Mouse (Mus musculus): ENCODE measurements around the gene Stt3b. TPM values are rescaled to one million over a fixed set of nuclear protein-coding genes. Genes with fewer than 3 reads are reported as not detected.

Gene Stt3b
- total RNA-seq, 2 experiments from 2014 or later, result 56.6 to 61.0 TPM

DNA sequence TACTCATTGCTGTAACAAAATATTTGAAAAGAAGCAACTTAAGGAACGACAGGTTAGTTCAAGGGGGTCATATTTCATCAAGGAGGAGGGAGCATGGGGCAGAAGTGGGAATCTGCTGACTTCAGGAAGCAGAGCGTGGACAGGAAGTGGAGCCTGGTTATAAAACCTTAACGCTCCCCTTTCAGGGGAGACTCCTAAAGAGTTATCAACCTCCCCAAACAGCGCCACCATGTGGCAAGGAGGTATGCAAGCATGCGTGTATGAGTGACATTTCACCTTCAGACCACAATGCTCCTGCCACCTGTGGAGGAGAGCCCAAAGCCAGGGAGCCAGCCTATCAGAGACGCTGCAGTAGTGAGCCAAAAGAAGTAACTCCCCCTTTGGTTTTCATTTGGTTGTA is 10.8 kb upstream of the Stt3b start:
- intact Hi-C loops (cut with DNase I; ENCODE audit: low total_unique reads), result no loop called here
- no peak for DNase-seq

DNA sequence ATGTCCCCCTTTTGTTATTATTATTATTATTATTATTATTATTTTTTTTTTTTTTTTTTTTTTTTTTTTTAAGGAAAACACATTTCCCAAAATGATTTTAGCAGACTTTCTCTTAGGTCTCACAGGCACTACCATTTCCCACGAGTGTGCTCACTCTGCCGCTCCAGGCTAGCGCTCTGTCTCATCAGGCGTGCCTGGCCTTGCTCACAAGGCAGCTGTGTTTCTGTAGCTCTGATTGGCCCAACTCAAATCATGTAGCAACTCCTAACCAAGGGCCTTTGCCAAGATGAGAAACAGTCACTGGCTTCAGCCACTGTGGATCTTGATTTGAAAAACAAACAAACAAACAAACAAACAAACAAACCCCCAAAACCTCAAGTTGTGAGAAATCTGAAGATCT is 9.9 kb upstream of the Stt3b start:
- intact Hi-C loops (cut with DNase I; ENCODE audit: low total_unique reads), result no loop called here
- DNase-seq, result no peak

DNA sequence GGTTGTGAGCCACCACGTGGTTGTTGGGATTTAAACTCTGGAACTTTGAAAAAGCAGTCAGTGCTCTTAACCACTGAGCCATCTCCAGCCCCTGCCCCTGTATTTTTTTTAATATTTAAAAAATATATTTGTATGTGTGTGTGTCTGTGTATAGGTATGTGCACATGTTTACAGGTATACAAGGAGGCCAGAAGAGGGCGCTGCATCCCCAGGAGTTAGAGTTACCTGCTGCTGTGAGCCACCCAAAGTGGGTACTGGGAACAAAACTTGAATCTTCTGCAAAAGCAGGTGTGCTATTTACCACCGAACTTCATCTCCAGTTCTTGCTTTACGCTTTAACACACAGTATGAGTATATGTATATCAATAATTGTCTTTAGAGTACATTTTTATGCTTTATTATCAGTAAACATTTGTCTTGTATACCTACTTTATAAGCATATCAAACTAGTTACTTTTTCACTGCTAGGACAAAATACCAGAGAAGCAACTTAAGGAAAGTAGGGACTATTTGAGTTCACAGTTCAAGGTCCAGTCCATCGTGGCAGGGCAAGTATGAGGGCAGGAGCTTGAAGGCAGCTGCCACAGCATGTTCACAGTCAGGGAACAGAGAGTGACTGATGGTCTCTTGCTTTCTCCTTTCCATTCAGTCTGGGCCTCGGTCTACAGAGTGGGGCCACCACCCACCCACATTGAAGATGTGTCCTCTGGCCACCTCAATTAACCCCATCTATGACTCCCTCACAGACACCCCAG is 8.6 kb upstream of the Stt3b start:
- intact Hi-C loops (cut with DNase I; ENCODE audit: low total_unique reads), result no loop called here
- DNase-seq, result no peak

DNA sequence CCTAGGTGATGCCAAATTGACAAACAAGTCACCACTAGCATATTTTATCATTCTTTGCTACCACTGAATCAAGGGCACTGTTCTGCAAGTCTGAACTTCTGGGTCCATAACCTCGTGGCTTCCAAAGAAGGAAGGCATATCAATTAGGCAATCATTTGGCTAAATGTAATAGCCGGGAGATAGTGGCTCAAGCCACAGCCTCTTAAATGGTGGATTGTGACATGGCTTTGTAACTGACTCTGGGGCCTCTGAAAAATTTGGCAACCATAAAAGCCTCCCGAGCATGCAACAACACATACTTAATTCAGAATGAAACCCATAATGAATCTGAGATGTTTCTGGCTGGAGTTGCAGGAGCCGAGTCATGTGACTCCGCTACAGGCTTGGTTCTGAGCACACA is 6.8 kb upstream of the Stt3b start:
- DNase-seq, result no peak
- intact Hi-C loops (cut with DNase I; ENCODE audit: low total_unique reads), result no loop called here

DNA sequence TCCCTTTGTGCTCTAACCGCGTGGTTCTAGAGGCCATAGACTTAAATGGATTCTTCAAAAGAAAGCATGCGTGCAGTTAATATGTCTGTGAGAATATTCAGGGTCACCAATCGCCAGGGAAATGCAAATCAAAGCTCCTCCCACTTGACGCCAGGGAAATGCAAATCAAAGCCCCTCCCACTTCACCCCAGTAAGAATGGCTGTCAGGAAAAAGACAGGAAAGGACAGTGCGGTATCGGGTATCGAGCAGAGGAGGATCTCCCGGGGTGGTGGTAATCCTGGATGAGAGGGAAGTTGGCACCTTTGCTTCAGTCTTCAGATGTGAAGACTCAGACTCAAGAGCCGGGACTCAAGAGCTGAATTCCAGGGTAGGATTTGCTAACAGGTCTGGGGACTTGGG is 4.3 kb upstream of the Stt3b start:
- intact Hi-C loops (cut with DNase I; ENCODE audit: low total_unique reads), result no loop called here
- no peak for DNase-seq

DNA sequence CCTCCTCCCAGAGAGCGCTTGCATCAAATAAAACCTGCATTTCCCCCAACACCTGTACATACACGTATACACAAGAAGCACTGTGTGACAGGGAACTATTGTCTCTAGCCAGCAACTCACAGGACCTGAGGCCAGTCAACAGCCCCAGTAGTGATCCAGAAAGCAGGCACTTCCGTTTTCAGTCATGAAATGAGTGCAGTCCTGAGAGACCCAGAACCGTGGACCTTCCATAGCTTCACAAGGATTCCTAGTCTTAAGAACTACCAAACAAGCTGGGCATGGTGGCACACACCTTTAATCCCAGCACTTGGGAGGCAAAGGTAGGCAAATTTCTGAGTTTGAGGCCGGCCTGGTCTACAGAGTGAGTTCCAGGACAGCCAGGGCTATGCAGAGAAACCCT is 3.6 kb upstream of the Stt3b start:
- intact Hi-C loops (cut with DNase I; ENCODE audit: low total_unique reads), result no loop called here
- DNase-seq, result no peak

DNA sequence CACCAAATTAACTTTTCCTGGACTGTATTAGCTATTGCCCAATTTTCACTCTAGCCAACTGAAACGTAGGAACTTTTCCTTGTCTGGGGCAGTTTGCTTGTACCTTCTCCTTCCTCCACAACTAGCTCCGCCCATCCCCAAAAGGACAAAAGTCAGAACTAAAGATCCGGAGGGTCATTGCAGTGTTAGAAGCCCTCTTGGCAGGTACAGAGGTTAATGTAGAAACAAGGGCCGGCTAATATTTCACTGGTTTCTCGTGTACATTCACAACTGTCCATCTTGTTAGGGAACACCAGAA is 951 bp upstream of the Stt3b start:
- DNase-seq, result no peak
- intact Hi-C loops (cut with DNase I; ENCODE audit: low total_unique reads), result no loop called here

DNA sequence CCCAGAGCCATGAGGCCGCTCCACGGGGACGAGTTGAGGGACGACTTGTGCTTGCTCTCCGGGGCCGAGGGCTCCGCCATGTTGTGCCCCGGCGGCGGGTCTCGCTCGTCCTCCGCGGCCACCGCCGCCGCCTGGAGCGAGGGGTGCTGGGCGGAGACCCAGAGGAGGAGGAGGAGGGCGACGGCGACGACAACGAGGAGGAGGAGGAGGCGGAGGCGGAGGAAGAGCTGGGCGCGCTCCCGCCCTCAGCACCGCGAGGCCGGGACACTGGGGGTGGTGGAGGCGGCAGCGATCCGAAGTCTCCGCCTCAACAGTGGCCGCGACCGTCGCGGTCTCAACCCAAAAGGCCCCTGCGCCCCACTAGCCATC is 260 bp downstream of the Stt3b start:
- peak; percentile 80 for DNase-seq
- intact Hi-C loops (cut with DNase I; ENCODE audit: low total_unique reads), result no loop called here

DNA sequence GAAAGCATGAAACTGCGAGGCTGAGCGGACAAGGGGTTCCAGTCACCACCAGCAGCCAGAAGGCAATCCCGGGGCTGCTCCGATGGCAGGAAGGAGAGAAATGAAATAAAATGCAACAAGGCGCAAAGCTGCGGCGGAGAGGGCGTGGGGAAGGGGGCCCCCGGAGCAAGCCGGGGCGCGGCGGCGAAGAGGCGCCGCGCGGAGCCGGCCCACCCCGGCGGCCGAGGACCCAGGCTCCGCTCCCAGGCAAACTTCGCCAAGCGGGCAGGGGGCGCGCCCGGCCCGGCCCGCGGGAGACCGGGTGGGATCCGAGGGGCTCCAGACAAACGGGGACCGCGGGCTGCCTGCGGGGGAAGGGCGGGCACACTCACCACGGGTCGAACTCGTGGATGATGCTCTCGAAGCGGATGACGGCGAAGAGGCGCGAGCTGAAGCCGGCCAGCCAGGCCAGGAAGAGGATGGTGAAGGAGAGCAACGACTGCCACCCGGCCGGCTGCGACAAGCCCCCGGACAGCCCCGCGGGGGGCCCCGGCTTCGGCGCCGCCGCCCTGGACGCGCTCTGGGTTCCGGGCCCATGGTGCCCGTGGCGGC is 745 bp downstream of the Stt3b start:
- intact Hi-C loops (cut with DNase I; ENCODE audit: low total_unique reads), result no loop called here
- DNase-seq, result no peak

DNA sequence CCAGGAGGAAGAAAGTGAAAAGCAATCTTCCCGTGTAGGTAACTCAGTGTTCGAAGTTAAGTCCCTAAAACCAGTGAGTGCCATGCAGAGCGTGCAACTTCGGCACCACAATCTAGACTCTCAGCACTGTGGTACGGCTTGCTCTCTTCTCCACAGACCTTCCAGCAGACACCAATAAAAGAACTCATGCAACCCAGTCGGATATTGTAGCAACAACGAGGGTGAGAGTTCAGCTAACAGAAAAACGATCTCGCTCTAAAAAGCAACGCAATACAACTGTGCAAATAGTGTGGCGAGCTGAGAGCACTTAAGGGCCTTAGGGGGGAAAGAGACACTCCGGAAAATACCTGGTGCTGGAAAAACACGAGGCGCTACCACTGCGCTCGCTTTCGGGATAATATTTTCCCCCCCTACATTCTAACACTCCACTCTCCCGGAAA is 1.3 kb downstream of the Stt3b start:
- no peak for DNase-seq

DNA sequence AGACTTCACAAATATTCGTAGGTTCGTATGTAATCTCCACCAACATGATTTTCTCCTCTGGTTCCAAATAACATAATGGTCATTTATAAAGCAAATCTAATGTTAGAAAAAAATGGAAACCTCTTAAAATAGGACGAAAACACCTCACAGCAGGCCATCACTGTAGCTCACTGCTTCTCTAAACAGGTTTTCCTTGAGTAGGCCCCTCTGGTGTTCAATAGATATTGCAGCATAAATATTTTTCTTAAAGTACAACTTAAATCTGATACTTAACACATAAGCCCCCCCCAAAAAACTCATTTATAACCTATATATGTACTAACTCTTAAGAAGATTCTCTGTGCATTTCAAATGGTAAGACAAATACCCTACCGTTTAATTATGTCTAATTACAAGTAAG is 1.8 kb downstream of the Stt3b start:
- intact Hi-C loops (cut with DNase I; ENCODE audit: low total_unique reads), result no loop called here

More for the DNA sequence above, 1.3 kb downstream of the Stt3b start:
- intact Hi-C loops (cut with DNase I; ENCODE audit: low total_unique reads), result no loop called here

DNA sequence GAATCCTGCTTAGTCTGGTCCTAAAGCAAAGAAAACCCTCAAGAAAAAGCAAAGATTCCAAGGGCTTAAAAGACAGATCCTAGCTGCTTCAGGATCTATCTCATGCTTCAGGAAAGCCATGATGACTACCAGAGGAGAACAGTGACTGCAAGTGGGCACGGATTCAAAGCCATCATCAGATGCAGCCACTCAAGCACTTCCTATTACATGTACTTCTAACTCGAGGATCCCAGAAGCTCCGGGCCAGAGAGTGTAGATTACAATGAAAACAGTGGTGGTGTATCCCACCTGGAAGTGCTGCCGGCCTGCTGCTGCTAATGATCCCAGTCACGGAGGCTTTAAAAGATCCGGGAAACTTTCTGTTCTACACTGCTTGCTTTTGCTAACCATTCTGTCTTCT is 4.0 kb downstream of the Stt3b start:
- peak; percentile 21 for DNase-seq
- intact Hi-C loops (cut with DNase I; ENCODE audit: low total_unique reads), result no loop called here

More for the DNA sequence above, 1.8 kb downstream of the Stt3b start:
- no peak for DNase-seq

DNA sequence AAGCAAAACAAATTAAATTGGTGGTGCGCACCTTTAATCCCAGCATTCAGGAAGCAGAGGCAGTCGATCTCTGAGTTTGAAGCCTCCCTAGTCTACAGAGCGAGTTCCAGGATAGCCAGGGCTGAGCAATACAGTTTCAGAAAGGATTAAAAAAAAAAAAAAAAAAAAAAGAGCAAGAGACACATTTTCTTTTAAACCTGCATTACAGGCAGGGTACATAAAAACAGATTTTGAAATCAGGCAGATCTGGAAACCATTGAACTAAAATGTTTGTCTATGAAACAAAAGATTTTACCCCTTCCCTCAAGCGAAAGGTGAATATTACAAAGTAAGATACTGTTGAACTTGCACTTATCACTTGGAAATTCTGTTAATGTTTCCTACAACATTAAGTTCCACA is 6.1 kb downstream of the Stt3b start:
- intact Hi-C loops (cut with DNase I; ENCODE audit: low total_unique reads), result no loop called here
- no peak for DNase-seq

DNA sequence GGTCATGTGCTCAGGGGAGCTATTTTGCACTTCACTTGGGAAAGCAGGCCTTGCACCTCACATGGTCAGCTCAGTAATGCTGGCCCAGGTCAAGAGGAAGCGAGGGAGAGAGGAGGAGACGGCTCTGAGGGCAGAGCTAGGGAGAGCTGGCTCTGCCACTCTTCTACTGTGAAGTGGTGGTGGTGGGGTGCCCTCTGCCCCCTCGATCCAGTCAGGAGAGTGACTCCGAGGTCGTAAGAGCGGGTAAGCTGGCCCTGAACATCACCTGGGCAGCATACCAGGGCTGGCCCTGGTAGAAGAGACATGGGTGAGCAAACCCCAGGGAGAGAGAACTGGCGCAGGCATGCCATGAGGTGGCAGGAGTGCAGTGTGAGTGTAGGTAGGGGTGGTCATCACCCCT is 8.6 kb downstream of the Stt3b start:
- DNase-seq, result no peak
- intact Hi-C loops (cut with DNase I; ENCODE audit: low total_unique reads), result no loop called here

DNA sequence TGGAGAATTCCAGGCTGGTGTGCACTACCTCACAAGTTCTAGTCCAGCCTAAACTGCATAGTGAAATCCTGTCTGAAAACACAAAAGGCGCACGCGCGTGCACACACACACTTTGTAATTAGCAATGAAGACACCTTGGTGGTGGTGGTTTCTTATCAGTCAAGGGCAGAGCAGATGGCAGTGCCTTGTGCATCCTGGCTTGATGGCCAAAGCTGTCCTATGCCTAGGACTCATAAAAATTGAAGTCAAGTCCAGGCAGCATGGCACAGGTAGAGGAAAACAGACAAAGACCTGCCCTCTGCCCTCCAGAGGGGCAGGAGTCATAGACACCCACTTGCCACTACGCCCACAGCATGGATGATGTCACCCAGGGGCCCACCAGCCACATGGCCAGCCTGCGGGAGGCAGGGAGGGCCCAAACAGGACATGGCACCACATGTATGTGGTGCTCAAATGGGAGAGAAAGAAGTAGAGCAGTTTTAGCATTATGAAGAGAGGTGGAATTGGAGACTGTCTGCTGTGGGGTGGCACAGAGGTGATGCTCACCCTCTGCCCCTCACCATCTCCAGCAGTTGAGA is 9.1 kb downstream of the Stt3b start:
- no peak for DNase-seq
- intact Hi-C loops (cut with DNase I; ENCODE audit: low total_unique reads), result no loop called here

DNA sequence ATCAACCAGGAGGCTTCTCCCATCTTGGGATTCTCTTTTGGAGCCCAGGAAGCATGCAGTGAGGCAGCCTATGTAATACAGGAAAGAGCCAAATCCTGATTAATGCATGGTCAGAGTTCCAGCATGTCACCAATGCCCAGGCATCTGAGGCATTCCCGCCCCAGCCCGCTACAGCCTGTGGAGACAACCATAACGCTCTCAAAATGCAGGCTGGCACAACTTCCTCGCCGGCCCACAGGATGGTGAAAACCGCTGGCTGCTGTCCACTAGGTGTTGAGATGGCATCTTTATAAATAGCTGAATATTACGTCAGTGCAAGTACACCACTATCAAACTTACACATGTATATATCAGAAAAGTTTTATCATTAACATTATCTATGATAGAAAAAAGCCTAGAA is 13.5 kb downstream of the Stt3b start:
- intact Hi-C loops (cut with DNase I; ENCODE audit: low total_unique reads), result loop anchor here (10.0 kb wide), 1 partner anchor 132 kb away; no protein-coding TSS in a partner anchor
- DNase-seq, result no peak

DNA sequence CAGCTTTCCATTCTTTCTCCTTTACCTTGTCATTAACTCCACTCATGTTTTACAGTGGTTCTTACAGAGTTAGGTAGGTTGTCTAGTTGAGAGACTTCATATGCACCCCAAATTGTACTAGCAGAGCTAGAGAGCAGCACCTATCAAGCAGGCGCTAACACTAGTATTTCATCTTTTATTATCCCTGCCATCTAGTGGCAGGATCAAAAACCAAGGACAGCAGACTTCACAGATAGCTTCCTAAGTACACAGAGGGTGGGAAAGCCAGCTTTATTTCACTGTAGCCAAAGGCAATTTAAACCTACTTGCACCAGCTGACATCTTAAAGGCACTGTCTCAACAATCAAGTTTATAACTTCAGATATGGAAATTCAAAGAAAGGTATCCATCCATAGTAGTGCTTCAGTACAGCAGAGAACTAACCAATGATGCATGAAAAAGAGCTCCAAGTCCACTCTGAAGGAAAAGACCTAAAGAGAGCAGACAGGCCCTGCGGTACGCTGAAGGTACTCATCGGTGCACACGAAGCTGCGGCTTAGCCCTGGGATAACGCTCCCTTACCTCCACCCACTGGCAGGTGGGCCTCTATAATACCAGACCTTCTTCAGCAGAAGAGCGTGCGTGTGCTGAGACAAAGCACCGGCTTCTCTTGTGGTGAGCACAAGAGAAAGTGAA is 16.2 kb downstream of the Stt3b start:
- intact Hi-C loops (cut with DNase I; ENCODE audit: low total_unique reads), result loop anchor here (10.0 kb wide), 1 partner anchor 129 kb away; no protein-coding TSS in a partner anchor
- DNase-seq, result no peak

DNA sequence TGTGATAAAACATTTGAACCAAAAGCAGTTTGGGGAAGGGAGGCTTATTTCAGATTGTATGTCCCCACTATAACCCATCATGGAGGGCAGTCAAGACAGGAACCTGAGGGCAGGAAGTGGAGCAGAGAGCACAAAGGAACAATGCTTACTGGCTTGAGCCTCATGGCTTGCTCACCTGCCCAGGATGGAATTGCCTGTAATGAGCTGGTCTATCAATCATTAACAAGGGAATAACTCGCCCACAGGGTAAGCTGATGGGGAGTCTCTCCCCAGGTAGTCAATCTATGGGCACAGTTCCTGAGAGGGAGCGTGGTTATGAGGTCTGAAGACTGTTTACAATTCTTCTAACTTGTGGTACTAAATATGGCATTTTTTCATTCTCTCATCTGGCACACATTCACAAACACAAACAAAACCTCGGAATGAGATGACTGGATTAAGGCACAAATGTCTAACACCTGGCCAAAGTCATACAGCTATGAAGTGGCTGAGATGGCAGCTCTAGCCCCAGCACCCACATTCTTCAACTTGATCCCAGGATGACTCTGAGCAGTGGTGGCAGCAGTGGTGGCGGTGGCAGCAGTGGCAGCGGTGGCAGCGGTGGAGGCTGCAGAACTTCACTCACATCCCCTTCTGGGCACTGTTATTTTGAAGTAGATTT is 22.3 kb downstream of the Stt3b start:
- intact Hi-C loops (cut with DNase I; ENCODE audit: low total_unique reads), result no loop called here
- no peak for DNase-seq

DNA sequence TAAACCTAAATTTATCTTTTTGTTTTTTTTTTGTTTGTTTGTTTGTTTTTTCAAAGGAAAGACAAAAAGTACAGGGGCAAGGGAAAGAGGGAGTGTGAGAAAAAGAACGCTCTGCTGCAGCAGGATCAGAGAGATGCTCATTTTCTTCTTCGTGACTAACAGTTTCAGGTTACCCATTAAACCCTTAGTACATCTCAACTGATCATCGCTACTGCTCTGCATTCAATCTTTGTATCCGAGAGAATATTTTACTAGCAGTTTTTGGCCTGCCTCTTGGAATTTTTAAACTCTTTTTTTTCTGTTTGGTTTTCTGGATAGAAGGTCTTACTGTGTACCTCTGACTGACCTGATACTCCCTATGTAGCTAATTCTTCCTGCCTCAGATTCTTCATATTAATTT is 25.8 kb downstream of the Stt3b start:
- DNase-seq, result no peak
- intact Hi-C loops (cut with DNase I; ENCODE audit: low total_unique reads), result no loop called here

DNA sequence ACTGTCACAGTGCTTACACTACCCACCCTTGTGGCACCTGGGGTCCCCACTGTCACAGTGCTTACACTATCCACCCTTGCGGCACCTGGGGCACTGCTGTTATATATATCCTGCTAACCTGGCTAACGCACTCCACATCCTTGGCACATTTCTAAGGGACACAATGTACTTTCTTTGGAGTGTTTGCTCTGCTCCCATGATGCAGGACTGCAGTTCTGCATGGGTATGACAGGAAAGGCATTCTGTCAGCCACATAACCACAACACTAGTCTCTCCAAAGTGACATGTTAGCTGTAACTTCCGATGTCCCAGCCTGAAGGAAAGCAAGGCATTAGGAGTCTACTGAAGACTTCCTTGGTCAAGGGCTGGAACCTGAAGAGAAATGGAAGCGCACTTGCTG is 26.8 kb downstream of the Stt3b start:
- DNase-seq, result no peak
- intact Hi-C loops (cut with DNase I; ENCODE audit: low total_unique reads), result no loop called here
